Mouse (Mus musculus) bone marrow macrophage, adult 2 months (primary cell): ENCODE data around the gene Olfr159.

Experiments
- CTCF ChIP-seq: IDR thresholded peaks from 2 replicates; pipeline ENCODE4 v1.5.1; 2012; ENCODE audit warnings: low read depth, mild to moderate bottlenecking, low read length, moderate library complexity
- POLR2A ChIP-seq: IDR thresholded peaks from 2 replicates; pipeline ENCODE4 v1.6.1; 2012; ENCODE audit warnings: mild to moderate bottlenecking, low read depth, low read length, borderline replicate concordance

GRCm38 (mm10) chr4:43729794-43730550, 40.8 kb downstream of the Olfr159 start, which contains the start of gene Spaar:
- no peak for TF ChIP-seq CTCF
- TF ChIP-seq POLR2A, result no peak
